Comparison of ENCODE assay signal across 23 mouse cellular contexts in genomic region chrX:71524310-71524709, GRCm38 (mm10). TPM values are rescaled to one million over a fixed set of nuclear protein-coding genes. Genes with fewer than 3 reads are reported as not detected.
DNase-seq lines count a peak whose midpoint lies in the region; ATAC-seq and TF ChIP-seq lines count a peak whose summit lies in the region.
"Had no signal": no experiment of that assay in that cellular context is flagged by ENCODE, and none has a peak within 500 bp of the region (broad histone marks: within the 10 kb centered on the region; RNA-seq: fewer than 3 reads in every experiment).

No protein-coding gene starts in this region.

- no peak overlapping the region for H3K4me3 ChIP-seq in CH12.LX (replicated peaks in 1 of 3; ENCODE audit: low read depth in 2 of 3, low read length in 2 of 3, poor library complexity in 1 of 3)
- no peak overlapping the region for H3K4me3 ChIP-seq in liver, embryonic 15.5 days (replicated peaks)
- H3K4me3 ChIP-seq: embryonic facial prominence, embryonic 15.5 days; forebrain, embryonic 15.5 days; hindbrain, embryonic 13.5 days; midbrain, embryonic 12.5 days had no signal

- H3K27ac ChIP-seq in CH12.LX (ENCODE audit: insufficient read depth, low read depth) = no peak overlapping the region
- H3K27ac ChIP-seq in liver, embryonic 15.5 days (replicated peaks) = no peak overlapping the region
- H3K27ac ChIP-seq: embryonic facial prominence, embryonic 15.5 days; forebrain, embryonic 15.5 days; hindbrain, embryonic 13.5 days; midbrain, embryonic 12.5 days had no signal

- H3K36me3 ChIP-seq in CH12.LX (replicated peaks in 1 of 2; ENCODE audit: control insufficient read depth in 1 of 2, insufficient read depth in 1 of 2, low read length in 1 of 2) = no peaks in the 10 kb centered on the region
- H3K36me3 ChIP-seq in liver, embryonic 15.5 days (replicated peaks) = no peaks in the 10 kb centered on the region
- H3K36me3 ChIP-seq: embryonic facial prominence, embryonic 15.5 days; forebrain, embryonic 15.5 days; hindbrain, embryonic 13.5 days; midbrain, embryonic 12.5 days had no signal

- in situ Hi-C loops in CH12.LX (cut with MboI; ENCODE audit: low pct_ligation_motif_present, low pct_unique_long_range_greater_than_20kb, low sequenced_read_pairs) = no loop called here

- H3K27me3 ChIP-seq in CH12.LX (replicated peaks) = no peaks in the 10 kb centered on the region
- no peaks in the 10 kb centered on the region for H3K27me3 ChIP-seq in liver, embryonic 15.5 days
- H3K27me3 ChIP-seq: embryonic facial prominence, embryonic 15.5 days; forebrain, embryonic 15.5 days; hindbrain, embryonic 13.5 days; midbrain, embryonic 12.5 days had no signal

- peak; percentile 39; the same call in 1 of the 2 replicates for TF ChIP-seq EP300 in CH12.LX (IDR thresholded peaks at IDR 0.05; ENCODE audit: low read length)

- TF ChIP-seq CTCF in CH12.LX (conservative IDR thresholded peaks at IDR 0.05 in 1 of 2, IDR thresholded peaks at IDR 0.05 in 1 of 2; ENCODE audit: low read depth in 2 of 2, low read length in 2 of 2) = no peak

- TF ChIP-seq RAD21 in CH12.LX (IDR thresholded peaks at IDR 0.05; ENCODE audit: low read depth, low read length) = no peak

- H3K9me3 ChIP-seq in CH12.LX (replicated peaks; ENCODE audit: low read length) = no peaks in the 10 kb centered on the region
- no peaks in the 10 kb centered on the region for H3K9me3 ChIP-seq in liver, embryonic 15.5 days (replicated peaks)
- H3K9me3 ChIP-seq: embryonic facial prominence, embryonic 15.5 days; forebrain, embryonic 15.5 days; hindbrain, embryonic 13.5 days; midbrain, embryonic 12.5 days had no signal

- DNase-seq in 416B (ENCODE audit: low read depth) (peak; percentile 48), CH12.LX (ENCODE audit: extremely low read depth) (peak; percentile 33)
- no peak for DNase-seq in spleen, postnatal 4 days (ENCODE audit: low spot score in 2 of 2)
- no peak for DNase-seq in cerebellum, postnatal 25 days
- no peak for DNase-seq in kidney, adult 8-10 months
- DNase-seq: adrenal gland, postnatal 25 days; cerebellum, adult 11-12 months; cerebellum, postnatal 14 days; embryo, embryonic 11 days; heart, adult 11 months; heart, postnatal 36 days; kidney, adult 9 months; kidney, postnatal 14 days; lung, adult 18-20 months; lung, postnatal 10 days; right cerebral cortex, postnatal 25 days; thymus, postnatal 36 days had no signal

- H3K4me1 ChIP-seq in CH12.LX (ENCODE audit: control insufficient read depth in 1 of 2, insufficient read depth in 2 of 2) = peaks cover 4 to 24% of the 10 kb centered on the region in 2 experiments
- H3K4me1 ChIP-seq in liver, embryonic 15.5 days (replicated peaks) = peaks cover 29% of the 10 kb centered on the region
- H3K4me1 ChIP-seq: embryonic facial prominence, embryonic 15.5 days had no signal

- no peak for TF ChIP-seq POLR2A in CH12.LX (IDR thresholded peaks at IDR 0.05; ENCODE audit: low read depth, low read length)

- no peak overlapping the region for H3K4me2 ChIP-seq in CH12.LX (ENCODE audit: insufficient read depth, low read depth, poor library complexity, severe bottlenecking)
- peak overlapping the region; percentile 23; the same call in 1 of the 2 replicates for H3K4me2 ChIP-seq in liver, embryonic 15.5 days
- H3K4me2 ChIP-seq: embryonic facial prominence, embryonic 15.5 days; forebrain, embryonic 15.5 days; hindbrain, embryonic 13.5 days; midbrain, embryonic 12.5 days had no signal

- H3K9ac ChIP-seq in CH12.LX (ENCODE audit: insufficient read depth, low read depth) = no peak overlapping the region
- no peak overlapping the region for H3K9ac ChIP-seq in liver, embryonic 15.5 days
- H3K9ac ChIP-seq: embryonic facial prominence, embryonic 15.5 days; forebrain, embryonic 15.5 days; hindbrain, embryonic 13.5 days; midbrain, embryonic 12.5 days had no signal

- peak; percentile 57; the same call in 1 of the 2 replicates for ATAC-seq in erythroblast, adult 5-6 weeks (replicated peaks; ENCODE audit: low FRiP score, poor library complexity, severe bottlenecking)
- peak; percentile 67 for ATAC-seq in liver, embryonic 15.5 days (ENCODE audit: insufficient read depth)
- ATAC-seq: forebrain, embryonic 15.5 days had no signal

- WGBS in liver, embryonic 15.5 days (ENCODE audit: insufficient replicate concordance) = 25% methylated on average over 2 of the region's 2 CpGs

- dilution Hi-C loops in CH12.LX (cut with MboI; ENCODE audit: extremely low pct_ligation_motif_present, extremely low pct_unique_long_range_greater_than_20kb, low sequenced_read_pairs) = no loop called here

- H3K79me2 ChIP-seq in CH12.LX (replicated peaks; ENCODE audit: control insufficient read depth, extremely low read depth, insufficient read depth, poor library complexity, severe bottlenecking) = no peaks in the 10 kb centered on the region

TF ChIP-seq in CH12.LX, 34 proteins besides CTCF, POLR2A, EP300 and RAD21:
- no peak for TF ChIP-seq MAX (IDR thresholded peaks at IDR 0.05; ENCODE audit: low read length)
- TF ChIP-seq IRF4 (IDR thresholded peaks at IDR 0.05; ENCODE audit: low read depth, low read length) = no peak
- no peak for TF ChIP-seq TCF12 (IDR thresholded peaks at IDR 0.05; ENCODE audit: low read depth, low read length)
- TF ChIP-seq MEF2A (IDR thresholded peaks at IDR 0.05; ENCODE audit: borderline replicate concordance, low read depth, low read length) = peak; percentile 91
- no peak for TF ChIP-seq NRF1 (IDR thresholded peaks at IDR 0.05; ENCODE audit: low read depth, low read length)
- TF ChIP-seq ZKSCAN1 (IDR thresholded peaks at IDR 0.05; ENCODE audit: borderline replicate concordance, low read depth, low read length) = no peak
- no peak for TF ChIP-seq E2F4 (IDR thresholded peaks at IDR 0.05; ENCODE audit: insufficient replicate concordance, low read depth, low read length)
- TF ChIP-seq MAFK (IDR thresholded peaks at IDR 0.05; ENCODE audit: insufficient replicate concordance, low read length) = peak; percentile 72
- TF ChIP-seq PAX5 (IDR thresholded peaks at IDR 0.05; ENCODE audit: low read length) = no peak
- no peak for TF ChIP-seq JUND (conservative IDR thresholded peaks at IDR 0.05; ENCODE audit: low read depth, low read length)
- TF ChIP-seq CHD2 (IDR thresholded peaks at IDR 0.05; ENCODE audit: low read length) = no peak
TF ChIP-seq in CH12.LX: peak in this region for 2.

RNA-seq across cellular contexts. Expression of gene Hmgb3, which starts 31.4 kb away (rescaled TPM):
- 26.5 and 31.9 TPM in 2 replicates for total RNA-seq in CH12.LX (2012; rRNA removed)
- 40.6 and 47.3 TPM in 2 replicates for total RNA-seq in CH12.LX (2014; rRNA removed)
- 56.2 and 59.1 TPM in 2 replicates for polyA plus RNA-seq in CH12.LX (2012; ENCODE audit: insufficient read length, low read depth)
- total RNA-seq in erythroblast, adult 5-6 weeks (2015; ENCODE audit: low replicate concordance) = 30.5 and 42.1 TPM in 2 replicates
- total RNA-seq in erythroblast, adult 5-6 weeks (2017; ENCODE audit: low replicate concordance) = 72.8 TPM in 2 replicates
- polyA plus RNA-seq in liver, embryonic 15.5 days (2015; fragmentation: Nextera tagmentation; extraction: Ambion mirVana) = 175 and 187 TPM in 2 replicates

RNA-seq across cellular contexts. Expression of gene Cd99l2, which starts 31.7 kb away (rescaled TPM):
- 8.8 and 9.9 TPM in 2 replicates for total RNA-seq in CH12.LX (2012; rRNA removed)
- 10.4 and 11.0 TPM in 2 replicates for total RNA-seq in CH12.LX (2014; rRNA removed)
- polyA plus RNA-seq in CH12.LX (2012; ENCODE audit: insufficient read length, low read depth) = 13.7 and 14.5 TPM in 2 replicates
- 0.77 and 6.1 TPM in 2 replicates for total RNA-seq in erythroblast, adult 5-6 weeks (2015; ENCODE audit: low replicate concordance)
- 6.3 and 7.0 TPM in 2 replicates for total RNA-seq in erythroblast, adult 5-6 weeks (2017; ENCODE audit: low replicate concordance)
- 10.8 and 11.6 TPM in 2 replicates for polyA plus RNA-seq in liver, embryonic 15.5 days (2015; fragmentation: Nextera tagmentation; extraction: Ambion mirVana)

Comparison
In these comparisons a context has a peak if more than half of its experiments do, and no peak if none do; other contexts are left out.
1. DNase-seq: peak in 416B (single experiment) and CH12.LX (single experiment); none in spleen, postnatal 4 days (0 of 2), cerebellum, postnatal 25 days (0 of 2) and kidney, adult 8-10 months (0 of 2).